Mouse (Mus musculus) embryonic fibroblast, embryonic 13.5 days (primary cell): Measurements from ENCODE around the gene Adam19. TPM values are rescaled to one million over a fixed set of nuclear protein-coding genes. Genes with fewer than 3 reads are reported as not detected.

Experiments used
- H3K27ac ChIP-seq: 2 replicates; pipeline ENCODE4 v1.5.1; 2012; ENCODE audit warnings: low read length, control low read depth, inconsistent platforms; ENCODE audit not compliant: insufficient read depth
- H3K4me1 ChIP-seq: 2 replicates; pipeline ENCODE4 v1.6.1; 2011; ENCODE audit warnings: low read length; ENCODE audit not compliant: control insufficient read depth, insufficient read depth
- H3K4me3 ChIP-seq: 2 replicates; pipeline ENCODE4 v1.5.1; 2011; ENCODE audit warnings: mild to moderate bottlenecking, control low read depth, low read length; ENCODE audit not compliant: insufficient read depth
- CTCF ChIP-seq: IDR thresholded peaks from 2 replicates; pipeline ENCODE4 v1.5.1; 2011; ENCODE audit warnings: mild to moderate bottlenecking, control low read depth, low read length, moderate library complexity, borderline replicate concordance; ENCODE audit not compliant: insufficient read depth
- POLR2A ChIP-seq: IDR thresholded peaks from 2 replicates; pipeline ENCODE4 v1.6.1; 2011; ENCODE audit warnings: low read depth, mild to moderate bottlenecking, control low read depth, low read length, moderate library complexity
- polyA plus RNA-seq: library from polyadenylated mRNA; stranded (reverse); fragments of >200 nt; gene quantifications from 2 replicates; pipeline ENCODE4 v1.2.4, GENCODE M21; 2011; ENCODE audit warnings: low read depth; ENCODE audit not compliant: missing spikeins, insufficient read length

Gene Adam19
- polyA plus RNA-seq, 1 experiment: 91.6 TPM

DNA sequence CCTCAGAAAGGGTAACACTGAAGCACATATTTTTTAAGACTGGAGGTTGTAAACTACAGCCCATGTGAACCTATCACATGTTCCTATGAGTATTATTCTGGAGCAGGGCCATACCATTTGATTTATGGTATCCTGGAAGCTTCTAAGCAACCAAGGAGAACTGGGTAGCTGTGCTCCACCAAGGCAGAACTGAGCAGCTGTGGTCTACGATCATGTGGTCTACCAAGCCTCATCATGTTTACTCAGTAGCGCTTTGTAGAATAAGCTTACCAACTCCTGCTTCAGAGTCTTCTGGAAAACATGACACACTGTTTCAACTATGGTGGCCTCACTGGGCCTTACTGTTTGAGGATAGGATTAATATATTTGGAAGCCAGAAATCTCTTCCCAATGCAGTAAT lies 60.7 kb downstream of the Adam19 start:
- TF ChIP-seq CTCF: no peak
- TF ChIP-seq POLR2A: no peak
- peak overlapping the region; percentile 29 for H3K27ac ChIP-seq
- H3K4me3 ChIP-seq: no peak overlapping the region
- peaks cover 9% of the 10 kb centered on the region for H3K4me1 ChIP-seq

DNA sequence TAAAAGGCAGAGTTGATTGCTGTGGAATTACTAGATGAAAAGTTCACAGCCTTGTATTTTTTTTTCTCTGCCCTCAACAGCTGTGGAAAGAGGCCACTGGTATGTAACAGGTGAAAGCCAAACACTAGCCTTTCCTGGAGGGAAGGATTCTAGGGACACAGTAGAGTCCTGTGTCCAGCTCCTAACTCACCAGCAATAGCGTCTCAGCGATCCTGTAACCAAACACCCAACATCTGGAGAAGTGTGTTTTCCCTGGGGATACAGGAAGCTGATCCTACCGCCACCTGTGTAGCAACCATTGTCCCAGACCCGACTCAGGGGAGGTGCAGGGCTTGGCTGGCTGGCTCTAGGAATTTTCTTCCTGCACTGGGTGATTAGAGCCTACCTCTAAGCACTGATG lies 63.8 kb downstream of the Adam19 start:
- no peak for TF ChIP-seq CTCF
- TF ChIP-seq POLR2A: no peak
- H3K27ac ChIP-seq: peak overlapping the region; percentile 12; the same call in 1 of the 2 replicates
- H3K4me1 ChIP-seq: peaks cover 9% of the 10 kb centered on the region
- H3K4me3 ChIP-seq: no peak overlapping the region

DNA sequence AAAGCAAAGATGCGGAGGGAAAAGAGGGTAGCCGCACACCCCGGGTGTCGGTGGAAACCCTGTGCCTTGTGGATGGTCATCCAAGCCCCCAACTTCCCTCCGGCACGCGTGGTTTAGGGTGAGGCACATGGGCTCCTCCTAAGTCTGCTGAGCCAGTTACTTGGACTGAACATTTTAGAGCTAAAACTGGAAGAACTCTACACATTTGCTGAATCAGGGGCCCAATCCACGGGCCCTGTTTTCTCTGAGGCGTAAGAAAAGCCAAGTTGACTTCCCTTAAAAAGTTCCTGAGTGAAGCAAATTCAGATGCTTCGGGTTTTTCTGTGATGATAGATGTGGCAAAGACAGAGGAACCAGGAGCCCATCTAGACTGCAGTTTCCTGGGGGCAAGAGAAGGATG lies 64.3 kb downstream of the Adam19 start:
- peaks cover 9% of the 10 kb centered on the region for H3K4me1 ChIP-seq
- TF ChIP-seq POLR2A (no peak), CTCF (no peak)
- H3K27ac ChIP-seq: no peak overlapping the region; the same call in none of the 2 replicates
- H3K4me3 ChIP-seq: no peak overlapping the region

DNA sequence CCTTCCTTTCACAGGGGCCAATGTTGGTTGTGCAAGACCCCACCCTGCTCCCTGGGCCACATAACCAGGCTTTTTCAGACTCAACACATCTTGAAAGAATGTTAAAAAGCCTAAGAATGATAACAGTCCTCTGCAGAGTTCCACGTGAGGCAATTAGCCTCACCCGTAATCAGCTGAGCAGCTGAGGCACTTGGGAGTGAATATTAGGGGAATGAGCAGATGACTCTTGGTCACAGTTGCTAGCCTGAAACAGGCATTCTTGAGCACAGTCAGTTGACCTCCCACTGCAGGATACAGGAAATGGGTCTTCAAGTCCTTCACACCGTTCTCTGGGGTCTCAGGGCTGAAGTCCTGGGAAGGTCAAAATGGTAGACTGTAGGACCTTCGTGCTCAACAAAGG lies 65.9 kb downstream of the Adam19 start:
- TF ChIP-seq CTCF (no peak), POLR2A (no peak)
- Histone ChIP-seq H3K27ac (no peak overlapping the region; the same call in 1 of the 2 replicates), H3K4me3 (no peak overlapping the region), H3K4me1 (0 out of 2 replicates have a peak, but pooled peaks cover 6% of the 10 kb centered on the region)

DNA sequence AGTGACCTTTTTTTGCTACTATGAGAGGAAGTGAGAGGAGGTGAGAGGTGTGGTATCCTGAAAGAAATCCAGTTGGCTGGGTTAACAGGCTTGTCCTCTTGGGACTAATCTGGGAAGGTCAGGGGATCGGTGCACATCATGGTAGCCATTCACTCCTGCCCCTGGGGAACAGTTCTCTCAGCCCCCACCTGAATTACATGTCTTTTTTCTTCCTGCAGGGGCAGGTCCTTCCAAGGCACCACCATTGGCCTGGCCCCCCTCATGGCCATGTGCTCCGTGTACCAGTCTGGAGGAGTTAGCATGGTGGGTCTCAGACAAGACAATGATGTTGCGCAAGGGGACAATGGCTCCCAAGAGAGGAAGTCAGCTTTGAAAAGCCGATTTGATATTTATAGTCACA lies 67.1 kb downstream of the Adam19 start:
- TF ChIP-seq CTCF (no peak), POLR2A (no peak)
- H3K4me1 ChIP-seq: 0 out of 2 replicates have a peak, but pooled peaks cover 6% of the 10 kb centered on the region
- no peak overlapping the region for H3K4me3 ChIP-seq
- no peak overlapping the region; the same call in 1 of the 2 replicates for H3K27ac ChIP-seq

- 0 out of 2 replicates have a peak, but pooled peaks cover 6% of the 10 kb centered on the region for H3K4me1 ChIP-seq
- TF ChIP-seq POLR2A: no peak
- TF ChIP-seq CTCF: no peak
- H3K27ac ChIP-seq: no peak overlapping the region
- H3K4me3 ChIP-seq: no peak overlapping the region
Observed at GRCm38 (mm10) chr11:46123328-46123866, 67.6 kb downstream of the Adam19 start.

DNA sequence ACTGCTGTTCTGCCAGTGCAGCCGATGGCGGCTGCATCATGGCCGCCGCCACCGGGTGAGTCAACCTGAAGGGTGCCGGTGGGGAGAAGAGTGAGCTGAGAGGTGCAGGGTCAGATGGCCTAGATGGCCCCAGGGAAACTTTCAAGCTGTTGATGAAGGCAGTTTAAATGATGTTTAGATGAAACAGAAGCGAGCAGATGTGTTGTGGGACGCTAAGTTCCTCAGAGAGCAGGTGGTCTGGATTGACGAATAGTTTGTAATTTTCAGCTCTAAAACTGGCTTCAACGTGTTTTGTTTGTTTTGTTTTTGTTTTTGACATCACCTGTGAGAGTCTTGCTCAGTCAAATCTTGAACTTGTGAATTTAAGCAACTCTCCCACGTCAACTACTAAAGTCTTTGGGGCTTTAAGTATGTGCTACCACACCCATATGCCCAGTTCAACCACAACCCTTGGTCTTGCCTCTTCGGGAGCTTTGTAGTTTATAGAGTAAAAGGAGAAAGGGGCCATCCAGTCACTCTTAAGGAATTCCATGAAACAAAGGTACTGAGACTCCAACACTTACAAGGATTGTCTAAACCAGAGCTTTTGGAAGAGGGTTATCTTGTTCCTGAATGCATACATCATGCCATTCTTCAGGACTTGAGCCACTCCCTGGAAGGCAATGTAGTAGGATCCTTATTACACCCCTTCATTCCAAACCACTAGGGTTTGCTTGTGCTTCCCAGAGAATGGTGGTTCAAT lies 69.5 kb downstream of the Adam19 start:
- Histone ChIP-seq H3K4me3 (no peak overlapping the region), H3K27ac (no peak overlapping the region), H3K4me1 (no peaks in the 10 kb centered on the region)
- TF ChIP-seq CTCF (no peak), POLR2A (no peak)

- no peak for TF ChIP-seq POLR2A
- TF ChIP-seq CTCF: no peak
- no peaks in the 10 kb centered on the region for H3K4me1 ChIP-seq
- no peak overlapping the region for H3K4me3 ChIP-seq
- H3K27ac ChIP-seq: no peak overlapping the region
Observed at GRCm38 (mm10) chr11:46125835-46126229, 70.0 kb downstream of the Adam19 start.

- no peaks in the 10 kb centered on the region for H3K4me1 ChIP-seq
- H3K4me3 ChIP-seq: no peak overlapping the region
- TF ChIP-seq POLR2A: no peak
- no peak for TF ChIP-seq CTCF
- no peak overlapping the region for H3K27ac ChIP-seq
Observed at GRCm38 (mm10) chr11:46126317-46126716, 70.5 kb downstream of the Adam19 start.

GRCm38 (mm10) chr11:46126827-46127410 lies 71.1 kb downstream of the Adam19 start:
- H3K4me3 ChIP-seq: no peak overlapping the region
- H3K27ac ChIP-seq: no peak overlapping the region
- TF ChIP-seq CTCF (no peak), POLR2A (no peak)
- H3K4me1 ChIP-seq: no peaks in the 10 kb centered on the region
